Mouse (Mus musculus) spleen, embryonic (tissue): Measurements from ENCODE around the gene Cd151.

Experiments used
- CTCF ChIA-PET: fragments of 350-600 bp; sonication (Branson Sonifier 250); formaldehyde crosslinking; loops from one replicate; lab custom pipeline; 2022; lab: Charles Lee

Gene Cd151

DNA sequence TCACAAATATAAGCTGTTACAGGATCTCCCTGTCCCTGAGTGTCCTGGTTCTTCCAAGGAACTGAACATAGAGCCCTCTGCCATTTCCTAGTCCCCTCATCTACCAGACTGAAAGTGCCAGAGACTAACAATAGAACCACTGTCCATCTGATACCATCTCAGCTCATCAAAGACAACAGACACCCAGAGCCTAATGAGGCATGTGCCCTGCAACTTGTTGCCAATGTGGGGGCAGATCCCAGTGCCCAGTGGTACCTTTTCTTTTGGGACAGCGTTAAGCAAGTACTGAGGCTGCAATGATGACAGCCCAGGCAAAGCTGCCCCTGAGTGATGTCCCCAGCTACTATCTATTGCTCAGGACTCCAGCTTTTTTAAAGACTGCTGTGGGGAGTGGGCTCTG is 19.0 kb downstream of the Cd151 start:
- CTCF ChIA-PET: no interaction called here

GRCm38 (mm10) chr7:141487141-141487540 is 19.9 kb downstream of the Cd151 start:
- CTCF ChIA-PET: interaction anchor here (0.8 kb wide), 1 partner anchor 651 kb away, joined by 4 read pairs; no protein-coding TSS in a partner anchor

- CTCF ChIA-PET: no interaction called here
These were observed 24.0 kb downstream of the Cd151 start for GRCm38 (mm10) chr7:141491151-141491550.

DNA sequence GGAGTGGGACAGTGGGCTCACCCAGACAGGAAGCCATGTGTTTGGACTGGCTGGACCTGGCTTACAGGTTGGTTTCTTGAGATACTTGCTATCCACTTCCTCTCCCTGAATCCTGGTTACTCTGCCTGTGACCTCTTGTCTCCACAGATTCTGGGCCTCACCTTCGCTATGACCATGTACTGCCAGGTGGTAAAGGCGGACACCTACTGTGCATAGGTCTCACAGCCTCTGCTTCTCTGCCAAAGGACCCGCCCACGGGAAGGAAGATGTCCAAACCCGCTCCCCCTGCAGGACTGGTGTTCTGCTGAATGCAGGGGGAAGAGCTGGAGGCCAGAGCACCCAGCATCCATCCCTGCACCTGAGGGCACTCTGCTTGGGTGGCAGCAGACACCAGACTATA is 25.5 kb downstream of the Cd151 start:
- CTCF ChIA-PET: no interaction called here

- CTCF ChIA-PET: no interaction called here
These were observed 26.5 kb downstream of the Cd151 start for GRCm38 (mm10) chr7:141493729-141494128.

DNA sequence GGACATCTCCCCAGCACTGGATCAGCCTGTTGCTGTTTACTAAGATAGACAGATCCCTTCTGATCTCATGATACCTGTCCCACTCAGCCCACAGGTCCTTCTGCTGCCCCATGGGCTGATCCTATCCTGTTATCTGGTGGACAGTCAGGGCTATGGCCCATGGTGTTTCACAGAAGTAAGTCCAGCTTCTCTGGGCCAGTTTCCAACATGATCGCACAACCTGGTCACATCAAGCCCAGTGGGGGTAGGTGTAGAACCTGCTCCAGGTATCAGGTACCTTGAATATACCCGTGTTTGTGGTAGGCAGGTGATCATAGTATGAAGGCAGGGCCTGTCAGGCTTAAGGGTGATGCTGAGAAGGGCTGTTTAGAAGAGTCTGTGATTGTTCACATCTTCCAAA is 28.2 kb downstream of the Cd151 start:
- CTCF ChIA-PET: no interaction called here

DNA sequence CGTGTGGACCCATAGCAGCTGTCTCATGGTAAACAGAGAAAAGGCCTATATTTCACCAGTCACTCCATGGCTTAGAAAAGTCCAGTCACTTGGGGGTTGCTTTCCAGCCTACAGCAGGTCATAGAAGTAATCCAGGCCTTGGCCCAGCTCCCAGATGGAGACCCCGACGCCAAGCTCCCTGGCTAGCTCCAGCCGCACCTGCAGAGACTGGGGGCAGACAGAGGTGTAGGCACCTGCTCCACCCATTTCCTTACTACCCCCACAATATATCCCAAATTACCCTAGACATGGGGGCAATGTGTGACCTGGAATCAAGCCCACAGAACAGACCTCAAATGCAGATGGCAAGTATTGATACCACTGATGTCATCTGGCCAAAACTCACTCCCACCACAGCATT is 28.7 kb downstream of the Cd151 start:
- CTCF ChIA-PET: no interaction called here

DNA sequence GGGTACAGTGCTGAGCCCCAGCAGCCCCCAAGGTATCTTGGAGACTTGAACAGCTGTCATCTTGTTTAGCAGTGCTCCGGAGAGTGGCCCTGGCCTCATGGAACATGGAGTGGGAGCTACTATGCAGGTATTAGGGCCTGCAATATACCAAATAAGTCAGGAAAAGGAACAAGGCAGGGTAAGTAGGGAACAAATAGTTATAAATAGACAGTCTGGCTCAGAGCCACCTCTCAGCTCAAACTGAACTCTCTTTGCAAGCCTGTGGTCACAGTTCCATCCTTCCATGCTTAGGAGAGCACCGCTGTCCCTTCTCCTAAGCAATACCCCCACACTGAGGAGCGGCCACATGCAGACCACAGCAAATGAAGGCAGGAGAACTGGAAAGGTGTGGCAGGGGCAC is 30.4 kb downstream of the Cd151 start:
- CTCF ChIA-PET: no interaction called here

GRCm38 (mm10) chr7:141501820-141502555 is 34.8 kb downstream of the Cd151 start:
- CTCF ChIA-PET: no interaction called here

- CTCF ChIA-PET: no interaction called here
These were observed 35.3 kb downstream of the Cd151 start for GRCm38 (mm10) chr7:141502556-141502905.

DNA sequence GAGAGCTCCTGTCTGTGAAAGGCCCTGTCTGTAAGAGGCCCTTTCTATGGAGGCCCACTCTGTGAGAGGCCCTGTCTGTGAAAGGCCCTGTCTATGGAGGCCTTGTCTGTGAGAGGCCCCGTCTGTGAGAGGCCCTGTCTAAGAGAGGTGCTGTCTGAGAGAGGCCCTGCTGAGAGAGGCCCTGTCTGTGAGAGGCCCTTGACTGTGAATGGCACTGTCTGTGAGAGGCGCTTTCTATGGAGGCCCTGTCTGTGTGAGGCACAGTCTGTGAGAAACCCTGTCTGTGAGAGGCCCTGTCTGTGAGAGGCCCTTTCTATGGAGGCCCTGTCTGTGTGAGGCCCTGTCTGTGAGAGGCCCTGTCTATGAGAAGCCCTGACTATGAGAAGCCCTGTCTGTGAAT is 39.1 kb downstream of the Cd151 start:
- CTCF ChIA-PET: no interaction called here

GRCm38 (mm10) chr7:141508160-141508559 is 41.0 kb downstream of the Cd151 start:
- CTCF ChIA-PET: no interaction called here

- CTCF ChIA-PET: no interaction called here
These were observed 43.0 kb downstream of the Cd151 start for GRCm38 (mm10) chr7:141510196-141510595.

- CTCF ChIA-PET: no interaction called here
These were observed 43.5 kb downstream of the Cd151 start for GRCm38 (mm10) chr7:141510681-141511191.

- CTCF ChIA-PET: no interaction called here
These were observed 50.4 kb downstream of the Cd151 start for GRCm38 (mm10) chr7:141517638-141518037.

GRCm38 (mm10) chr7:141518296-141518695 is 51.1 kb downstream of the Cd151 start:
- CTCF ChIA-PET: no interaction called here

- CTCF ChIA-PET: no interaction called here
These were observed 51.7 kb downstream of the Cd151 start for GRCm38 (mm10) chr7:141518926-141519325.

DNA sequence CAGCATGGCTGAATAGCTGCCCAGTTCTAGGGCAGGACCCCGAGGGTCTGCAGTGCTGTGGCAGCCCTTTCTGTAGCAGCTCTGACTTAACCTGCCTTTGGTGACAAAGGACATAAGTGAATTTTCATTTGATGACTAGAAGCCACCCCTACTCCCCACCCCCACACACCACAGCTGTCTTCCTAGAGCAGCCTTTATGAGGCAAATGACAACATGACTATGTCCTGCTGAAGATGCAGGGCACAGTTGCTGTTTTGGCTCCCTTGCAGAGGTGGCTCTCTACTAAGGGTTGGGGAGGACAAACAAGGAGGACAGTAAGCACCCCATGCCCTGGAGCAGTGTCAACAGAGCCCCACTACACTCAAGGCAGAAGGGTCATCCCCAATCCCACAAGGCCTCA is 52.6 kb downstream of the Cd151 start:
- CTCF ChIA-PET: interaction anchor here (0.7 kb wide), 1 partner anchor 155 kb away, joined by 4 read pairs; no protein-coding TSS in a partner anchor
